Mouse (Mus musculus): ENCODE data around the gene Papss2.

DNA sequence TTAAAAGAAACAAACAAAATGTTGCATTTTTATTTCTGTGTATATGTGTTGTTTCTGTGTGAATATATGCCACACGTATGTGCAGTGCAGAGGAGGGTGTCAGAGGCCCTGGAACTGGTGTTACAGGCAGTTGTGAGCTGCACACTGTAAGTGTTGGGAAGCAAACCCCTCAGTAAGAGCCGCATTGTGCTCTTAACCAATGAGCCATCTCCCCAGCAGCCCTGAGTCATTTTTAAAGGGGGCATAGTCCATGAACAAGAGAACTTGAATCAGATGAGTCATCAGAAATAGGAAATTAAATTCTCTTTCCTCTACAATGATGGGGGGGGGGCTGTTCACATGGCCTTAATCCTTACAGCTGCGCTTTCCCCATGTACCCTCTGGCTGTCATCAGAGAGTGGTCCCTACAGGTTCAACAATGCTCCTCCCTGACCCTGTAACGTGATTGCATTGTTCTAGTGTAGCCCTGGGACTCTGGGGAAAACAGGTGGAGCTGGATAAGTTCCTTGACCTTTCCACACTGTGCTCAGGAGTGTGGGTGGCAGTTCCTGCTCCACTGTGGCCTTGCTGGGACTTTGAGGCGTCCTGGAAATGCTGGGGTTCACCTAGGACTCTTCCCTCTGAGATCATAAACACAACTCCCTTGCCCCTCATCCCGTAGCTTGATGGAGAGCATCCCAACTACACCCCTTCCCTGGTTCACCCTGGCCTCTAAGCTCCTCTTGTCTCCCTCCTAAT, 5.6 kb downstream of the Papss2 start:
- no peak for TF ChIP-seq CTCF (IDR thresholded peaks at IDR 0.05; ENCODE audit: low read depth, low read length)
- TF ChIP-seq POLR2A (IDR thresholded peaks at IDR 0.05; ENCODE audit: borderline replicate concordance, low read depth, low read length) = no peak
